Mouse (Mus musculus) testis, postnatal 10 days (tissue): ENCODE data around the gene Tmco4.
A peak's percentile ranks its signal among the peaks of the same experiment; 100 is the strongest.

Experiments used
- DNase-seq: peaks from one replicate; pipeline ENCODE4 v3.0.0; 2021; ENCODE audit warnings: low spot score

Gene Tmco4

DNA sequence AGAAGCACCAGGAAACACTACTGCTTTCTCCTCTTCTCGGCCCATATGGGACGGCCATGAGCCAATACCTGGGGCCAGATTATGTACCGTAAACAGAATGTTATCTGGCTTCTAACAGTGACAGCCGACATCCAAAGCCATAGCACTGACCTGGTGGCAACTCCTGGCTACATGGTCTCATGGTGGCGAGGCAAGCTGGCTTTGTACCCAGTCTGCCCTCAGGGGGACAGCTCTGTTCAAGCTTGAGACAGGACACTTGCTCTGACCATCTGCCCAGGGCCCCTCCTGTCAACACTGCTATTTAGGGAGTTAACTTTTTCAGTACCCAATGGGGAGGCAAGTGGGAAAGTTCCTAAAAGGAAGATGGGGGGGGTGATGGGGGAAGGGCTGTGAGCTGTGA, 84.6 kb downstream of the Tmco4 start:
- no peak for DNase-seq

DNA sequence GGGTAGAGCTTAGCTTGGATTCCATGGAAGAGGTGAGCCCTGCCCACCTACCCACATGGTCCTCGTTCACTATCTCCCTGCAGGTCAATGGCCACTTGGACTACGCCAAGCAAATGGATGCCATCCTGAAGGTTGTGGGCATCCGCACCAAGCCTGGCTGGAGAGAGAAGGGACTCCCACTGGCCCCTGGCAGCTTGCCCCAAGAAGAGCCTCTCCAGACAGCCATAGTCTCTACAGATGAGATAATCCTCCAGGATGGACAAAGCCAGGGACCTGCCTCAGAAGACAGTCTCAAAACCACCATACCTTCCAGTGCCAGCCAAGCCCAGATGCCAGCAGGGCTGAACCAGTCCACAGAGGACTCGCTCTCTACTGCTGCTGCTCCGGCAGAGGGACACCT, 85.3 kb downstream of the Tmco4 start:
- no peak for DNase-seq

DNA sequence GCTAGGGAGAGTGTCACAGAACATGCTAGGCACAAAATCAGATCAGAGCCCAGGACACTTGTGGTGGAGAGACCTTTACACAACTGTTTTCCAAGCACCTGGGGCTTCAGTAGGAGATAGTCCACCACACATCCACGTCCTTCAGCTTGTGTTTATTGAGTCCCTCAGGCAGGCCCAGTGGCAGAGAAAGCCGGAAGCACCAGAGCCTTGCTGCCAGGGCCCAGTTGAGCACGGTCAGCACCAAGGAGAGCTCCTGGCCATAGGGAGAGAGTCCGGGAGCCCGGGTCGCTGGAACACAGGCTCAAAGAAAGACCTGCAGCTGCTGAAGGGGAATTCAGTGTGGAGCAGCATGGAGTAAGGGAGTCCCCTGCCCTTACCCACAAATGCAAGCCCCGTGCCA, 86.9 kb downstream of the Tmco4 start:
- DNase-seq = peak; percentile 84

DNA sequence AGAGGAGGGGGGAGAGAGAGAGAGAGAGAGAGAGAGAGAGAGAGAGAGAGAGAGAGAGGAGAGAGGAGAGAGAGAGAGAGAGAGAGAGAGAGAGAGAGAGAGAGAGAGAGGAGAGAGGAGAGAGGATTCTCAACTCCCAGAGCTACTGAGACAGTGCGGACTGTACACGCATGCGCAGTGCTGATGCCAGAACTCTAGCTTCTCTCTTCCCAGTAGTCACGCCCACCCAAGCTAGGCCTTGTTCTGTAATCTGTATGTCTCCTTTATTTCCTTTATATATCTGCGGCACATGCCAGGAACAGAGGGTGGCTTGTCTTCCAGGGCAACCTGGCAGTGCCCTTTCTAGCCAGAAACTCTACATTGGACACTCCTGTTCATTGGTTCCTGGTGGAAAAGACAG, 92.1 kb downstream of the Tmco4 start:
- no peak for DNase-seq

DNA sequence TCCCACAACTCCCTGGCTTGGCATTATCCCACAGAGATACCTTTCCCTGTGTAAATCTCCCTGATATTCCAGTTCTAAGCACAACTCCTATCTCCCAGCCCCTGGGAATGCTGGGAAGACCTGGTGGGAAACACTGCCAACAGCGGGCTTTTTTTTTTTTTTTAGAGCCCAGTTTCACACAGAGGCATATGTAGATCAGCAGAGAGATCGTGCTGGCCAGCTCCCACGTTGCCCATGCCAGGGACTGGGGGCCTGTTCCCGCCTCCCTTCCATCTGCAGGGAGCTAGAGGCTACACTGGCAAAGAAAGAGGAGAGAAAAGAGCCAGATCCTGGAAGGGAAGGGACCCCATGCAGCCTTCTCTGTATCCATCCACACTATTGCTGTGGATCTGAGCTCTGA, 95.6 kb downstream of the Tmco4 start:
- DNase-seq = no peak

DNA sequence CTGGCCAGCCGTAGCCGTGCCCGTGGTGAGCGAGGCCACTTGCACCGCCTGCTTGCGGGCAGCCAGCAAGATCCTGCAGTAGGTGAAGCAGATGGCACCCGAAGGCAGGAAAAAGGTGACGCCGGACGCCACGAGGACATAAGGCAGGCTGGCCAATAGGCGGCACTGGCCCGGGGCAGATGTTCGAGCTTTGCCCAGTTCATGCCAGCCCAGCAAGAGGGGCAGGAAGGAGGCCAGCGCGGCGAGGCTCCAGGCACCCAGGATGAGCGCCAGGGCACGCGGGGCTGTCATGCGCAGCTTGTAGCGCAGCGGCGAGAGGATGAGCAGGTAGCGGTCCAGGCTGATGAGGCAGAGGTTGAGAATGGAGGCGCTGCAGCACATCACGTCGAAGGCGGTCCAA, 101.4 kb downstream of the Tmco4 start:
- no peak for DNase-seq

DNA sequence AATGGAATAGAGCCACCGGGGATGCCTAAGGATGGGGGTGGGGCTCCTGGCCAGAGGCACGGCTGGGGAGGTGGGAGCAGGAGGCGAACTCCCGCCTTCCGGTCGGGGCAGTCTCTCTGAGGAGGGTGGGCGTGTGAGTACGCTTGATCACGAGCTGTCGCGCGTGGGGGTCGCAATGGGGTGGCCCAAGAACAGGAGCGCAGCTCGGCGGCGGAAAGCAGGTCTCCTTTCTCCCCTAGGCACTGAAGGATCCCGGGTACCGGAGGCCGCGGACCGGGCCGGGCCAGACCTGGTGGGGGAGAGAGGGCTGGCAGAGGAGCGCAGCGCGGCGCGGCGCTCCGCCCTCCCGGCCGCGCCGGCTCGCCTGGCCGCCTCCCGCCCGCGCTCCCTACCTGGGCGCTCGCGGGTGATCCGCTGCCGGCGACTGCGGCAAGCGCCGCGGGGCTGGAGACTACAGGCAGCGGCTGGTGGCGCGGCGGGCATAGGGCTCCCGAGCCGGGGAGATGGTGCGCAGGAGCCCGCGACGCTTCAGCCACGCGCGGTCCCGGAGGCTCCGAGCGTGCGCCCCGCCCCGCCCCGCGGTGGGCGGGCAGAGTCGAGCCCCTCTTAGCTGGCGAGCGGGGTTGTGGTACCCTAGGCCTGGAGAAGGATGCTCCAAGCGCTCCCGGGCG, 102.5 kb downstream of the Tmco4 start, which contains the start of gene Htr6:
Gene Htr6, minus strand, starts transcription at position 530 of the 671 bp plus-strand sequence.
- no peak for DNase-seq

DNA sequence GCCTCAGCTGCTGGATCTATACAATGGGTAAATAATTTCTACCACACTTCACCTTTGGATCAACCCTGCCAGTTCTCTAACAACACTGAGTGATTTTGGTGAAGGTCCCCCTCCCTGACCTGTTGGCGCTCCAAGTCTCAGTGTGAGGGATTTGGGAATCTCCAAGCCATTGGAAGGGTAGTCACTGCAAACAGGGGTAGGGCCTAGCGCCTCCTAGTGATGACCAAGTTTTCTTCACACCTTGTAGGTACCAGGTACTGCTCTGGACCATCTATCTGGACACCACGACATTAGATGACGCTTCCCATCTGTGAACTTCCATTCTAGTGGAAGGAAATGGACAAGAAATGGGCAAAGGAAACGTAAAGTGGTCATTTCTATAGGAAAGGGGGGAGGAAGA, 103.2 kb downstream of the Tmco4 start:
- DNase-seq = no peak

DNA sequence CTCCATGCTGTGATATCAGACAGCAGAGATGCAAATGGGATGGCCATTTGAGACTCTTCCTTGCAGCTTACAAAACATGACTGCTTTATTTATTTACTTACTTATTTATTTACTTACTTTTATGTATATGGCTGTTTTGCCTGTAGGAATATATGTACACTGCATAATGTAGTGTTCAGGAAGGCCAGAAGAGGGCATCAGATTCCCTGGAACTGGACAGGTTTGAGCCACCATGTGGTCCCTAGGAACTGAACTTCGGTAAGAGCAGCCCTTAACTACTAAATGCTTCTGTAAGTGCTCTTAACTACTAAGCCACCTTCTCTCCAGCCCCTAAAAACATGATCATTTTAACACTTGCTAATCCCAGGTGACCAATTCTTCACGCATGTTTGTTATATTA, 105.6 kb downstream of the Tmco4 start:
- no peak for DNase-seq

DNA sequence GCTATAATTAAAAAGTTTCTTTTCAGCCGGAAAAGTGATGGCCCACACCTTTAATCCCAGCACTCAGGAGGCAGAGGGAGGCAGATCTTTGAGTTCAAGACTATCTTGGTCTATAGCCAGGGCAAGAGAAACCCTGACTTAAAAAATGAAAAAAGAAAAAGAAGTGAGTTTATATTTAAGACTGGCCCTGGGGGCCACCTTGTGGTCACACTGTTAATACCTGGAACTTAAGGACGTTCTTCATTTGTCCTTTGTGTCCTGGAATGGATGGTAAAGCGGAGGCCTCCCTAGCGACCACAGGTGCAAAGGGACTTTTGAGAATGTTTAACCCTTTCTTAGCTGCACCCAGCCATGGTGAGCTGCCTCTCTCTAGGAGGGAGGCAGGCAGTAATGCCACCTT, 106.0 kb downstream of the Tmco4 start:
- no peak for DNase-seq

DNA sequence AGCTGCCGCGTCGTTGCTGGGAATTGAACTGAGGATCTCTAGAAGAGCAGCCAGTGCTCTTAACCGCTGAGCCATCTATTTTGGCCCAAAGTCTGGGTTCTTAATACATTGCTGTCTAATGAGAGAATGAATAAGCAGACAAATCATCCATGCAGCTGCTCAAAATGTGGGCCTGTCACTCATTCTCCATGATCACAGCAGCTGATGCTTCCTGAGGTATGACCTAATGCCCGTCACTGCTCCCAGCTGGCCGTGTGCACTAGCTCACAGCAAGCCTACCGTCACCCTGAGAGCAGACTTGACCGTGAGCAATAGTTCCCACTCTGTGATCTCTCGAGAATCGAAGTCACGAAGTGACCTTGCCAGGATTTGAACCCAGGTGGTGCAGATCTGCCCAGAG, 106.8 kb downstream of the Tmco4 start:
- DNase-seq = no peak

DNA sequence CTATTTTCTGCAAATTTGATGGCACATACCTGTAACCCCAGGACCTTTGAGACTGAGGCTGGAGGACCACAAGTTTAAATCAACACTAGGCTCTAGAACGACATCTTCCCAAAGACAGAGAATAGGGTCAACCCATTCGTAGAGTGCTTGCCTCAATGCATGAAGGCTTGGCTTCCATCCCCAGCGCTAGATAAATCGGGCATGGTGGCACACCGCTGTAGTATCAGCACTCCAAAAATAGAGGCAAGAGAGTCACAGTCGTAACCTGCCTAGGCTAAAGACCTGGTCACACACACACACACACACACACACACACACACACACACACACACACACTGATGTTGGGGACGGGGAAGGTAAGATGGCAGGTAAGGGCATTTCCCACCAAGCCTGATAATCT, 107.6 kb downstream of the Tmco4 start:
- DNase-seq = no peak

DNA sequence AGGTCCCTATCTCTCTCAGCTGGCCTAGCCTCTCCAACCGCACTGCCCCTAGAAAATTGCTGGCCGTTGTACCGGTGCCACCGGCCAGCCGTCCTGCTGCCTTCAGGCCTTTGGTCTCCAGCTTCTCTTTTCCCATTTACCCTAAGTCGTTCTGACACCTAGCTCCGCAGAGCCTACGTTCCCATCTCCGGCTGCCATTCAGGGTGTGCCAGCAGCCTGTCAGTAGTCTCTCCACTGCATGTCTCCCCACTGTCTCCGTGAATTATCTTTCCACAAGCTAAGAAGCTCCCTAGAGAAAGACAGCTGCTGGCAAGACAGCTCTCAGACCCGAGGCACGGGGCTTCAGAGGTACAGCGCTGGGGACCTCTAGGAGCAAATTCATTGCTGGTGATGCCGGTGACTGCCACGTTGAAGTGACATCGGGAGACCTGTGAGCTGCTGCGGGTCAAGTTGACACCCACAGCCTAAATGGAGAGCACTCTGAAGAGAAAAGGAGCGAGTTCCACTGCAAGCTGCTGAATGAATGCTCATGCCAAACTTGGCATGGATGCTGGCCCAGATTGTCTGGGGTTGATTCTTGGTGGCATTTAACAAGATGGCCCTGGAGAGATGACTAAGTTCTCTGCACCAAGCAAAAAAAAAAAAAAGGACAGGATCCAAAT, 108.7 kb downstream of the Tmco4 start:
- no peak for DNase-seq

DNA sequence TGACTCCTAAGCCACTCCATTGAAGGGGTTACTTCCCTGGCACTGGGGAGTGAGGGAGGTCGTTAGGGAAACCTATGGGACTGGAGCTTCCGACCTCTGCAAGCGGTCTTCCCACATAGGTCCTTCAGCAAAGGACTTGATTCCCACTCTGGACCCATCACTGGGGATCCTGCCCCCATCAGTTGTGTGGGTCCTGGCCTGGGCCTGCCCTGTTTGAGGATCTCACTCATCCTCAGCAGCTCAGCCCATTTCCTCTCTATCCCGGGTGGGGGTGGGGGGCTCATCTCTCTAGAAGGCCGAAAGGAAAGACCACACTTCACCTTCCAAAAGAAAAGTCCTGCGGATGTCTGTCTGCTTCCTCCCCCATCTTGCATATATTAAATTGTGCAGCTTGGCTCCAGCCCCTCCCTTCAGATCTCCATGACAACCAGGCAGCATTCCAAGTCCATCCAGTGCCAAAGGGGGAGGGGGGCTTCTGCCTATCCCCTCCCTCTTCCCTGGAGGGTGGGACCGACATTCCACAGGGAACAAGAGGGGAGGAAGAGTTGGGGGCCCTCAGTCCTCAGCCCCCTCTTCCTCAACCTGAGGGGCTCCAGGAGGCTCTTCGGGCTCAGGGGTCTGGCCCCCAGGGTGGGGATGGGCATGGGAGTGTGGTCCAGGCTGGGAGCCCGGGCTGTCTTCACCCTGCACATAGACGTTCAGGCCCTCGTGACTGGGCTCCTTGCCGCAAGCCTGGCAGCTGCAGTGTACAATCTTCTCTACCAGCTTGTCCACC, 110.3 kb downstream of the Tmco4 start:
- DNase-seq = peak; percentile 63

DNA sequence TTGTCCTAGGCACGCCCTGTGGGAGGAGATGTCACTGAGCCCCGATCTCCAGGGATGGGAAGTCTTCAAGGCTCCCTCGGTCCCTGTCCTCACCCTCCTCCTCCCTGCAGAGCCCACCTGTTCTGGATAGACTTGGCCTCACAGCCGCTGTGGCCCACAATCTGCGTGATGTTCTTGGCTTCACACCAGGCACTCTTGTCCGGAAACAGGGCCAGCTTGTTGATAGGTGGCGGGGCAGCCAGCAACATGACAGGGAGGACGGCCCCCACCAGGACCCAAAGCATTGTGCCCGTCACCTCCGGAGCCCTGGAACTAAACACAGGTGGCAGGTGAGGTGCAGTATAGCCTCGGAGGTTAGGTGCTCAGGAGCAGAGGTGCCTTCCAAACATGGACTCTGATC, 112.6 kb downstream of the Tmco4 start:
- DNase-seq = no peak

DNA sequence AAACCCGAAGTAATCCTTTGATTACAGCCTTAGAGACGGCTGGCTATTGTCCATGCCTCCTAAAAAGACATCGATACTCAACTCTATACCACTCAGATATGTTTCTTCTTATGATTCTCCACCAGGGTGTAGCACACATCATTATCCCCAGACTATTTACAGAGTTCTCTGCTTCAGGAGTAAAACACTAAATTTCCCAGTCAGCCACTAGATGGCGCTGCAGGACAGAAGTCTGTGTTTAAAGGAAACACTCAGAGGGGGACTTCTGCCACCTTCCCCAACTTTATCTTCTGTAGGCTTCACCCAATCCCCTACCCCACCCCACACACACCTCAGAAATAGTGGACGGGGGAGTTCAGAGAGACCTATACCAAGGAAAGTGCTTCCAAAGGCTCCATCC, 113.3 kb downstream of the Tmco4 start:
- DNase-seq = peak; percentile 93

DNA sequence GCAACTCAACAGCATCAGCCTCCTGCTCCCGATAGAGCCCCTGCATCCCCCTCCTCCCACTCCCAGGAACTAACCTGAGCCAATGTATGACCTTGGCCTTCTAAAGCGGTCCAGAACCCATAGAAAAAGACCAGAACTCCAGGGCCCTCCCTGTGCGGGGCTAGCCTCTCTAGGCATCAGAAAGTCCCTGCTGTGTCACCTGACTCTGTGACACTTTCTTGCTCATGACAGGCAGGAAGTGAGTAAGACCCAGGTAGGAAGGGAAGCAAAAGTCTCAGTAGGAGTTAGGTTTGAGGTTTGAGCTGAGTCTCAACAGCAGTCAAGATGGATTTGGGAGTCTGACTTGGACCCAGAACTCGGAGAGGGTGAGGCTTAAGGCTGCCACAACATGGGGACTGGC, 114.3 kb downstream of the Tmco4 start:
- no peak for DNase-seq

DNA sequence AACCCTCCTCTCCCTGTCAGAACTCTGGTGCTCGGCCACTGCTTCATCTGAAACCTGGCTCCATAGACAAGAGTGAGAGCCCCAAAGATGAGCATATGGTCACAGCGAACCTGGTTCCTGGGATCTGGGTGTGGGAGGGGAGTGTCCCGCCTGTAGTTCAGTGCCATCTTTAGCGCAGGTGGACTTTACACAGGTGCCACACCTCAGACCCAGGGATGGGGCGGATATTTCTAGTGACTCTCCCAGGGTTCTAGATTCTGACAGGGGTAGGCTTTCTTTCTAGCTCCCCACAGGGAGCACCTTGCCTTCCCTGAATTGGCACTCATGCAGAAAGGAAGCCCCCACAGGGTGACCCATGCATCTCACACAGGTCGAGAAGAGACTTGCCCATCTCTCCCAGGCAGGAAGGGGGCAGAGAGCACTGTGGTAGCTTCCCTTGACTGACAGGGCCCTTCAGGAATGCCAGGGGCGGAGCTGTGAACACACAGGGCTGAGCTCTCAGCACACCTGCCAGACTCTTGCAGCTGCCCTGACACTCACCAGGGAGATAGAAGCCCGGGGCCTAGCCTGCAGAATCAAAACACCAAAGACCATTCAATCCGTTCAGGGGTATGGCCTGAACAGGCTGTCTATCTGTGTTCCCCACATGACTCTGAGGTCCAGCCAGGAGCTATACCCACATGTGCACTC, 116.4 kb downstream of the Tmco4 start:
- DNase-seq = no peak

DNA sequence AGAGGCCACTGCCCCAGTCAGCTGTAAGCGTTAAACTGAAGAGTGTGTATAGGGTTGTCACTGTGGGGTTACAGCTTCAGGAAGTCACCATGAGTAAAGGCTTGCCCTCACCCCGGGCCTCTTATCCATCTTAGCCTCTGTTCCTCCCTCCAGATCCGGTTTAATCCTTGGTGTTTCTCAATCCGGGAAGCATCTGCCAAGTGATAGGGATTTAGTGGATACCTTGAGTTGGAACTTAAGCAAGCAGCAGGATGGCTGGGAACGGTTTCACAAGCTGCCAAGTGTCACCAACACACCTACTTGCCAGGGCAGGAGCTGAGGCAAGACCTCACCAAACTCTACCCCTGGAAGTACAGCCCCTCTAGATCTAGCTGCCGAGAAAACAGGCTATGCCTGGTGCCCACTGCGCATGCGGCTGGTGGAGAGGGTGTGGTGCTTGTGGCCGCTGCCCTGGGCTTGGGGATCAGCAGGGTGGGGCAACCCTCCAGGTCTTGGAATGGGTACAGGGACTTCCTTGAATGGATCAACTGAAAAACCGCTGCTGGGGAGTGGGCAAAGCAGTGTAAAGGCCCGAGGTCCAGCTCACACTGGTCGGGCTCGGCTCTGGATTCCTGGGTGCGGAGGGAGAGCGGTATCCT, 117.7 kb downstream of the Tmco4 start:
- no peak for DNase-seq

DNA sequence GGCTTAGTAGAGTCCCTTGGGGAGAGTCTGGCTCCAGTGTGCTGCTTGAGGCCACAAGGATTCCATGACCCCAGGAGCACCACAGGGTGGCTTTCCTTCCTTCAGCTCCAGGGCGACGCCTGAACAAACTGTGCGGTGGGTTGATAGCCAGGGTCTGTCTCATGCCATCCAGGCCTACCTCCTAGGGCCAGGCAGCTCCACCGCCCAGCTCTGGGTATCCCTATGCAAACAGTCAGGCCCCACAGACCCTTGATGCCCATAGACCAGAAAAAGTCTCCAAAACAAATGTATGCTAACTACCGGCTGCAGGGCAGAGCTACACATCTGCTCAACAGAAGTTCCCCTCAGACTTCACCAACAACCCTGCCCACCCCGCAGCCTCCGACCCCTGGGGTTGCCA, 118.4 kb downstream of the Tmco4 start:
- no peak for DNase-seq

DNA sequence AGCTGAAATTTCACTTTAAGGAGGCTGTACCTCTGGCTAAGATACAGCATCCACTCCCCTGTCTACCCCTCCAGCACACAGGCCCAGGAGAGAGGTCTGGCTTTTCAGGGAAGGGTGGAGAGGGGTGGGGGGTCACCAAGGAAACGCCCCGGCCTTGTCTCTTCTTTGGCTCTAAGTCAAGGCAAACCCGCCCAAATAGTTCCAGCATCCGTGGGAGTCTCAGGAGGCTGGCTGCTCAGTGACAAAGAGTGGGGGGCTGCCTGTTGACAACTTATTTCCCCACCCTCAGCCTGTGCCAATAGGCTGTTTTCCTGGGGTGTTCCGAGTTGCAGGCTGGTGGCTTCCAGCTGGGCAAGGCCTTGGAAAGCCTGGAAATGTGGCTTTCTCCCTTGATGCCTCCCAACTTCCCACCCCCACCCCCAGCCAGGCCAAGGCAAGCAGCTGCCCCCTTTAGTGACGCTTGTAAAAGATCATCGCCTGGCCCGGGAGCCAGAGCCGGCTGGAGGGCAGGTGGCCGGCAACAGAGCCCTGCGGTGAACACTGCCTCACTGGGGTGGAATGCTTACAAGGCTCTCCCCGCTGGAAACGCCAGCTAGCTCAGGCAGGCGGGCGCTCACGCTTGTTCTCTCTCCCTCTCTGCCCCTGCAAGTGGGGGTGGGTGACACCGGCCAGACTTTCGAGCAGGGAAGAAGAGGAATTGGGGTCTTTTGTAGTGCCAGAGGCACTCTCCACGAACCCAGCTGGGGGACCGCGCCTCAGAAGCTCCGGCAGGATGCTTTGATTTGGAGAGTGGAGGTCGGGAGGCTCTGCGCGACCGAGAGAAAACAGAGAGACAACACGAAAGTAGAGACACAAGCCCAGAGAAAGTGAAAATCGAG, 119.0 kb downstream of the Tmco4 start:
- DNase-seq = peak; percentile 67
